Mouse (Mus musculus): Measurements from ENCODE around the gene Cfap206. TPM values are rescaled to one million over a fixed set of nuclear protein-coding genes. Genes with fewer than 3 reads are reported as not detected.
A peak's percentile ranks its signal among the peaks of the same experiment; 100 is the strongest.
"Not testable (repeated sequence)": the region's sequence is repeated elsewhere in the genome, so short reads cannot be mapped to it uniquely, and the experiment has no call there.

The Cfap206 gene
- total RNA-seq, 1 experiment: 1.3 TPM

DNA sequence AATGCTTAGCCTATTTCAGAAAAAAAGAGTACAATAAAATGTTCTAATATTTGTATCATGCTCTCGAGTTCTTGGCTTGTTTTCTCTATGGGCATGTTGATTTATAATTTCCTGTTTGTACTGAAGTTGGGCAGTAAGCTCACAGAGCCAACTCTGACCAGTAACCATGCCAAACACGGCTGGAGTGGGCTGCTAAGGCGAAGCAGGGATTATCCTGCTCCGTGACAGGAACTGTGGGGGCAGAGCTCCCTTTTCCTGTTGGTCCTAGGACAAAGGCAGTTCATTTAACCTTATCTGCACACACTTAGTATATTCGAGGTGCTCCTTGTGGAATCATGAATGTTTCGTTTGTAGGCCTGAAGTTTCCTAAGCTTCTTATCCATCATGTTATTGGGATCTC is 19.2 kb upstream of the Cfap206 start:
- TF ChIP-seq CHD2 (IDR thresholded peaks at IDR 0.05; ENCODE audit: low read depth, low read length) (no peak), ZNF384 (IDR thresholded peaks at IDR 0.05; ENCODE audit: low read depth, low read length) (no peak), HCFC1 (IDR thresholded peaks at IDR 0.05; ENCODE audit: borderline replicate concordance, insufficient read depth, low read length) (no peak), MAFK (IDR thresholded peaks at IDR 0.05; ENCODE audit: insufficient read depth, low read depth, low read length) (no peak), ZC3H11A (IDR thresholded peaks at IDR 0.05; ENCODE audit: borderline replicate concordance, low read depth, low read length) (no peak)
- no peak overlapping the region for H3K27ac ChIP-seq (ENCODE audit: insufficient read depth, low read depth, low read length, poor library complexity, severe bottlenecking)
- H3K4me1 ChIP-seq (ENCODE audit: control insufficient read depth in 2 of 2, insufficient read depth in 2 of 2, low read length in 2 of 2, poor library complexity in 1 of 2): no peaks in the 10 kb centered on the region
- no peak for DNase-seq (ENCODE audit: low read depth, low spot score)
- no peak overlapping the region for H3K4me3 ChIP-seq (ENCODE audit: insufficient read depth in 1 of 2, low read depth in 1 of 2, low read length in 2 of 2, poor library complexity in 1 of 2, severe bottlenecking in 1 of 2)
- in situ Hi-C loops (cut with MboI; ENCODE audit: low sequenced_read_pairs in 2 of 2, unreplicated experiment in 2 of 2): no loop called here
- no peak overlapping the region for H3K9ac ChIP-seq (ENCODE audit: insufficient read depth, low read depth, low read length, poor library complexity, severe bottlenecking)
- H3K36me3 ChIP-seq (ENCODE audit: control insufficient read depth, insufficient read depth, low read length, poor library complexity, severe bottlenecking): no peaks in the 10 kb centered on the region
- H3K9me3 ChIP-seq (ENCODE audit: control insufficient read depth, insufficient read depth, low read depth, low read length): no peaks in the 10 kb centered on the region

DNA sequence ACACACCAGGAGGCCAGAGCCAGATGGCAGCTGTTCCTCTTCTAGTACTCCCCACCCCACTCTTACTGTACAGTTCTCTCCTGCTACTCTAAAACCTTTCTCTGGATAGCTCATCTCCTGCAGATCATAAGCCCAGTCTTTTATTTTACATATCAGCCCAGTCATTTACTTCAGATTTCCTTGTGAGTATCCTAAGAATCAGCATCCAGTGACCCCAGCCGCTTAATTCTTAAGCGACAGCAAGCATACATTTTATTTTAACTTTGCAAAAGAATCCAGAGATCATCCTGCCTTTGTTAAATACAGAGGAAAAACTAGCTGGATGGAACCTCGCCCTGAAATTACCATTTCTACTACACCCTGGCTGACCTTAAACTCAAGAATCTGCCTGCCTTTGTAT is 4.5 kb upstream of the Cfap206 start:
- DNase-seq (ENCODE audit: low read depth, low spot score): no peak
- H3K27ac ChIP-seq (ENCODE audit: insufficient read depth, low read depth, low read length, poor library complexity, severe bottlenecking): no peak overlapping the region
- in situ Hi-C loops (cut with MboI; ENCODE audit: low sequenced_read_pairs in 2 of 2, unreplicated experiment in 2 of 2): no loop called here
- H3K4me3 ChIP-seq (ENCODE audit: insufficient read depth in 1 of 2, low read depth in 1 of 2, low read length in 2 of 2, poor library complexity in 1 of 2, severe bottlenecking in 1 of 2): no peak overlapping the region
- no peak for TF ChIP-seq MAFK (IDR thresholded peaks at IDR 0.05; ENCODE audit: insufficient read depth, low read depth, low read length)
- TF ChIP-seq CHD2 (IDR thresholded peaks at IDR 0.05; ENCODE audit: low read depth, low read length): 0 out of 2 replicates have a peak, but pooled peaks have one; percentile 43
- no peak for TF ChIP-seq ZC3H11A (IDR thresholded peaks at IDR 0.05; ENCODE audit: borderline replicate concordance, low read depth, low read length)
- H3K9me3 ChIP-seq (ENCODE audit: control insufficient read depth, insufficient read depth, low read depth, low read length): no peaks in the 10 kb centered on the region
- H3K36me3 ChIP-seq (ENCODE audit: control insufficient read depth, insufficient read depth, low read length, poor library complexity, severe bottlenecking): no peaks in the 10 kb centered on the region
- no peak overlapping the region for H3K9ac ChIP-seq (ENCODE audit: insufficient read depth, low read depth, low read length, poor library complexity, severe bottlenecking)
- peaks cover 0 to 3% of the 10 kb centered on the region in 2 experiments; a peak in 2 of 4 replicates for H3K4me1 ChIP-seq (ENCODE audit: control insufficient read depth in 2 of 2, insufficient read depth in 2 of 2, low read length in 2 of 2, poor library complexity in 1 of 2)

DNA sequence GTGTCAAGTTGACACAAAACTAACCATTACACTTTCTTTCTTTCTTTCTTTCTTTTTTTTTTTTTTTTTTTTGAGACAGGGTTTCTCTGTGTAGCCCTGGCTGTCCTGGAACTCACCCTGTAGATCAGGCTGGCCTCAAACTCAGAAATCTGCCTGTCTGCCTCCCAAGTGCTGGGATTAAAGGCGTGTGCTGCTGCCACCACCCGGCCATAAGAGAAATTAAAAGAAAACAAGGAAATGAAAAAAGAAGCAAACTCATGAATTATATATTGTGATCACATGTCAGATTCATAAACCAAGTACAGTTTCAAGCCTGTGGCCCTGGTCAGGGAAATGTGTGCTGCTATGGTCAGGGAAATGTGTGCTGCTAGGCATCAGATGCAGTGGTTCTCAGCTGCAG is 3.4 kb upstream of the Cfap206 start:
- H3K27ac ChIP-seq (ENCODE audit: insufficient read depth, low read depth, low read length, poor library complexity, severe bottlenecking): not testable (repeated sequence)

DNA sequence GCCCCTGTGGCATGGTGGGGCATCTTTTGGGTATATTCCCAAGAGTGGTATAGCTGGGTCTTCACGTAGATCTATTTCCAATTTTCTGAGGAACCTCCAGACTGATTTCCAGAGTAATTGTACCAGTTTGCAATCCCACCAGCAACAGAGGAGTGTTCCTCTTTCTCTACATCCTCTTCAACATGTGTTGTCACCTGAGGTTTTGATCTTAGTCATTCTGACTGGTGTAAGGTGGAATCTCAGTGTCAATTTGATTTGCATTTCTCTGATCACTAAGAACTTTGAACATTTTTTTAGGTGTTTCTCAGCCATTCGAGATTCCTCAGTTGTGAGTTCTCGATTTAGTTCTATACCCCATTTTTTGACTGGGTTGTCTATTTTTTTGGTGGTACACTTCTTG is 4.3 kb downstream of the Cfap206 start:
- H3K9ac ChIP-seq (ENCODE audit: insufficient read depth, low read depth, low read length, poor library complexity, severe bottlenecking); H3K27ac ChIP-seq (ENCODE audit: insufficient read depth, low read depth, low read length, poor library complexity, severe bottlenecking); H3K4me1 ChIP-seq (ENCODE audit: control insufficient read depth in 2 of 2, insufficient read depth in 2 of 2, low read length in 2 of 2, poor library complexity in 1 of 2); H3K9me3 ChIP-seq (ENCODE audit: control insufficient read depth, insufficient read depth, low read depth, low read length); in situ Hi-C loops (cut with MboI; ENCODE audit: low sequenced_read_pairs in 2 of 2, unreplicated experiment in 2 of 2); H3K4me3 ChIP-seq (ENCODE audit: insufficient read depth in 1 of 2, low read depth in 1 of 2, low read length in 2 of 2, poor library complexity in 1 of 2, severe bottlenecking in 1 of 2); H3K36me3 ChIP-seq (ENCODE audit: control insufficient read depth, insufficient read depth, low read length, poor library complexity, severe bottlenecking); DNase-seq (ENCODE audit: low read depth, low spot score): not testable (repeated sequence)

More for the DNA sequence above, 3.4 kb upstream of the Cfap206 start:
- DNase-seq (ENCODE audit: low read depth, low spot score); in situ Hi-C loops (cut with MboI; ENCODE audit: low sequenced_read_pairs in 2 of 2, unreplicated experiment in 2 of 2); H3K36me3 ChIP-seq (ENCODE audit: control insufficient read depth, insufficient read depth, low read length, poor library complexity, severe bottlenecking); H3K4me1 ChIP-seq (ENCODE audit: control insufficient read depth in 2 of 2, insufficient read depth in 2 of 2, low read length in 2 of 2, poor library complexity in 1 of 2); H3K4me3 ChIP-seq (ENCODE audit: insufficient read depth in 1 of 2, low read depth in 1 of 2, low read length in 2 of 2, poor library complexity in 1 of 2, severe bottlenecking in 1 of 2); H3K9me3 ChIP-seq (ENCODE audit: control insufficient read depth, insufficient read depth, low read depth, low read length); H3K9ac ChIP-seq (ENCODE audit: insufficient read depth, low read depth, low read length, poor library complexity, severe bottlenecking): not testable (repeated sequence)

- Histone ChIP-seq H3K4me3 (ENCODE audit: insufficient read depth in 1 of 2, low read depth in 1 of 2, low read length in 2 of 2, poor library complexity in 1 of 2, severe bottlenecking in 1 of 2) (no peak overlapping the region), H3K4me1 (ENCODE audit: control insufficient read depth in 2 of 2, insufficient read depth in 2 of 2, low read length in 2 of 2, poor library complexity in 1 of 2) (peaks cover 0 to 5% of the 10 kb centered on the region in 2 experiments; a peak in 2 of 4 replicates), H3K9ac (ENCODE audit: insufficient read depth, low read depth, low read length, poor library complexity, severe bottlenecking) (no peak overlapping the region), H3K27ac (ENCODE audit: insufficient read depth, low read depth, low read length, poor library complexity, severe bottlenecking) (no peak overlapping the region), H3K36me3 (ENCODE audit: control insufficient read depth, insufficient read depth, low read length, poor library complexity, severe bottlenecking) (no peaks in the 10 kb centered on the region; the same call in 1 of the 2 replicates), H3K9me3 (ENCODE audit: control insufficient read depth, insufficient read depth, low read depth, low read length) (no peaks in the 10 kb centered on the region)
- in situ Hi-C loops (cut with MboI; ENCODE audit: low sequenced_read_pairs in 2 of 2, unreplicated experiment in 2 of 2): no loop called here
- no peak for DNase-seq (ENCODE audit: low read depth, low spot score)
- no peak for TF ChIP-seq HCFC1 (IDR thresholded peaks at IDR 0.05; ENCODE audit: borderline replicate concordance, insufficient read depth, low read length)
- TF ChIP-seq ZC3H11A (IDR thresholded peaks at IDR 0.05; ENCODE audit: borderline replicate concordance, low read depth, low read length): no peak
- no peak for TF ChIP-seq CHD2 (IDR thresholded peaks at IDR 0.05; ENCODE audit: low read depth, low read length)
- no peak for TF ChIP-seq MAFK (IDR thresholded peaks at IDR 0.05; ENCODE audit: insufficient read depth, low read depth, low read length)
- no peak for TF ChIP-seq ZNF384 (IDR thresholded peaks at IDR 0.05; ENCODE audit: low read depth, low read length)
Measured at GRCm38 (mm10) chr4:34724306-34724705, 5.7 kb downstream of the Cfap206 start.
